Mouse (Mus musculus) liver, adult 2 months (tissue): Measurements from ENCODE around the gene Stmn1. TPM values are rescaled to one million over a fixed set of nuclear protein-coding genes. Genes with fewer than 3 reads are reported as not detected.

Experiments
- DNase-seq: peaks from one replicate; pipeline ENCODE4 v3.0.0-alpha.2; 2011; ENCODE audit warnings: low read depth, low spot score; ENCODE audit errors: extremely low read depth
- H3K27ac ChIP-seq: fragments of 200-500 bp; replicated peaks from 2 replicates; pipeline ENCODE4 v1.5.1; 2012; ENCODE audit warnings: low read depth, mild to moderate bottlenecking, control low read depth, inconsistent platforms, low read length; ENCODE audit not compliant: insufficient read depth
- H3K27me3 ChIP-seq: fragments of 200-500 bp; 2 replicates; pipeline ENCODE4 v1.6.1; 2012; ENCODE audit warnings: mild to moderate bottlenecking, moderate library complexity, low read length, inconsistent platforms; ENCODE audit not compliant: control insufficient read depth, insufficient read depth
- H3K36me3 ChIP-seq: fragments of 200-500 bp; 2 replicates; pipeline ENCODE4 v1.6.1; 2012; ENCODE audit warnings: low read length, inconsistent platforms; ENCODE audit not compliant: control insufficient read depth, insufficient read depth
- H3K4me1 ChIP-seq: fragments of 200-500 bp; 2 replicates; pipeline ENCODE4 v1.6.1; 2011; ENCODE audit warnings: low read length; ENCODE audit not compliant: control insufficient read depth, insufficient read depth
- H3K4me3 ChIP-seq: fragments of 200-500 bp; 2 replicates; pipeline ENCODE4 v1.5.1; 2011; ENCODE audit warnings: low read depth, mild to moderate bottlenecking, control low read depth, low read length, moderate library complexity; ENCODE audit not compliant: insufficient read depth
- H3K79me2 ChIP-seq: fragments of 200-500 bp; 2 replicates; pipeline ENCODE4 v1.6.1; 2012; ENCODE audit warnings: inconsistent platforms, mild to moderate bottlenecking, low read length, moderate library complexity; ENCODE audit not compliant: control insufficient read depth, insufficient read depth
- H3K9ac ChIP-seq: fragments of 200-500 bp; 2 replicates; pipeline ENCODE4 v1.6.1; 2012; ENCODE audit warnings: low read depth, mild to moderate bottlenecking, control low read depth, inconsistent platforms, low read length
- CTCF ChIP-seq: fragments of 200-500 bp; IDR thresholded peaks from 2 replicates; pipeline ENCODE4 v1.5.1; 2011; ENCODE audit warnings: low read depth, low read length, control low read depth
- POLR2A ChIP-seq: fragments of 200-500 bp; IDR thresholded peaks from 2 replicates; pipeline ENCODE4 v1.6.1; 2011; ENCODE audit warnings: low read length, control low read depth; ENCODE audit not compliant: insufficient read depth; ENCODE audit errors: extremely low read depth
- WGBS: fragments of 180-500 bp; shearing (Covaris S2); methylation state at CpG from one replicate; pipeline ENCODE4 v1.1.7; 2018; 5-methylcytosine and 5-hydroxymethylcytosine counted together
- polyA plus RNA-seq: library from polyadenylated mRNA; depleted of rRNA; stranded (reverse); fragments of >200 nt; gene quantifications from 2 replicates; pipeline ENCODE4 v1.2.3, GENCODE M21; 2012
- total RNA-seq: library from RNA; depleted of rRNA; stranded (reverse); fragments of >200 nt; gene quantifications from 2 replicates; pipeline ENCODE4 v1.2.3, GENCODE M21; 2014

Stmn1 gene
- total and polyA plus RNA-seq, 2 experiments, result 0.49 to 4.4 TPM

- Histone ChIP-seq H3K27ac (no peak overlapping the region), H3K4me3 (no peak overlapping the region), H3K36me3 (no peaks in the 10 kb centered on the region), H3K4me1 (peaks cover 14% of the 10 kb centered on the region), H3K79me2 (no peaks in the 10 kb centered on the region; the same call in 1 of the 2 replicates), H3K9ac (no peak overlapping the region), H3K27me3 (no peaks in the 10 kb centered on the region)
- no peak for DNase-seq
- no peak for TF ChIP-seq POLR2A
- no peak for TF ChIP-seq CTCF
- WGBS, result 79% methylated on average over 6 of the region's 6 CpGs
Observed at GRCm38 (mm10) chr4:134501095-134501494, 33.0 kb downstream of the Stmn1 start.

- H3K4me3 ChIP-seq, result no peak overlapping the region
- DNase-seq, result no peak
- 85% methylated on average over 4 of the region's 4 CpGs for WGBS
- TF ChIP-seq POLR2A (no peak), CTCF (no peak)
- no peaks in the 10 kb centered on the region; the same call in 1 of the 2 replicates for H3K79me2 ChIP-seq
- no peak overlapping the region for H3K27ac ChIP-seq
- no peaks in the 10 kb centered on the region for H3K27me3 ChIP-seq
- peaks cover 3% of the 10 kb centered on the region; the same call in 1 of the 2 replicates for H3K36me3 ChIP-seq
- H3K9ac ChIP-seq, result no peak overlapping the region
- peaks cover 7% of the 10 kb centered on the region for H3K4me1 ChIP-seq
Observed at GRCm38 (mm10) chr4:134503686-134504357, 35.7 kb downstream of the Stmn1 start.

GRCm38 (mm10) chr4:134505303-134505789 is 37.2 kb downstream of the Stmn1 start:
- Histone ChIP-seq H3K4me1 (peaks cover 7% of the 10 kb centered on the region), H3K36me3 (peaks cover 3% of the 10 kb centered on the region; the same call in 1 of the 2 replicates), H3K4me3 (no peak overlapping the region), H3K27ac (no peak overlapping the region), H3K79me2 (no peaks in the 10 kb centered on the region; the same call in 1 of the 2 replicates), H3K9ac (no peak overlapping the region), H3K27me3 (no peaks in the 10 kb centered on the region)
- TF ChIP-seq POLR2A (no peak), CTCF (no peak)
- DNase-seq, result no peak
- WGBS, result 55% methylated on average over 4 of the region's 4 CpGs

GRCm38 (mm10) chr4:134505966-134506594 is 38.0 kb downstream of the Stmn1 start:
- H3K9ac ChIP-seq, result 0 out of 2 replicates have a peak overlapping the region, but pooled peaks have one; percentile 2
- peaks cover 3% of the 10 kb centered on the region; the same call in 1 of the 2 replicates for H3K36me3 ChIP-seq
- peaks cover 5% of the 10 kb centered on the region for H3K4me1 ChIP-seq
- no peak overlapping the region for H3K4me3 ChIP-seq
- H3K27ac ChIP-seq, result no peak overlapping the region
- DNase-seq, result no peak
- no peaks in the 10 kb centered on the region for H3K79me2 ChIP-seq
- TF ChIP-seq CTCF (no peak), POLR2A (no peak)
- WGBS, result 67% methylated on average over 3 of the region's 4 CpGs
- no peaks in the 10 kb centered on the region for H3K27me3 ChIP-seq

GRCm38 (mm10) chr4:134506713-134507112 is 38.6 kb downstream of the Stmn1 start:
- no peak overlapping the region for H3K27ac ChIP-seq
- WGBS, result 37% methylated on average over 19 of the region's 19 CpGs

GRCm38 (mm10) chr4:134510396-134510795 is 42.3 kb downstream of the Stmn1 start:
- H3K4me1 ChIP-seq, result peaks cover 6% of the 10 kb centered on the region
- no peak overlapping the region for H3K4me3 ChIP-seq
- TF ChIP-seq CTCF, result no peak
- TF ChIP-seq POLR2A, result no peak
- no peaks in the 10 kb centered on the region for H3K27me3 ChIP-seq
- peaks cover 3% of the 10 kb centered on the region; the same call in 1 of the 2 replicates for H3K36me3 ChIP-seq
- WGBS, result 76% methylated on average over 4 of the region's 4 CpGs
- H3K9ac ChIP-seq, result no peak overlapping the region
- H3K27ac ChIP-seq, result no peak overlapping the region
- no peak for DNase-seq
- no peaks in the 10 kb centered on the region; the same call in 1 of the 2 replicates for H3K79me2 ChIP-seq

More at GRCm38 (mm10) chr4:134506713-134507112, 38.6 kb downstream of the Stmn1 start:
- no peak for TF ChIP-seq CTCF
- TF ChIP-seq POLR2A, result no peak
- Histone ChIP-seq H3K79me2 (no peaks in the 10 kb centered on the region), H3K9ac (no peak overlapping the region), H3K4me1 (peaks cover 6% of the 10 kb centered on the region), H3K36me3 (peaks cover 3% of the 10 kb centered on the region; the same call in 1 of the 2 replicates), H3K4me3 (no peak overlapping the region), H3K27me3 (no peaks in the 10 kb centered on the region)
- DNase-seq, result peak; percentile 88
